Comparison of ENCODE assay signal across 9 mouse cellular contexts in the genomic region with DNA sequence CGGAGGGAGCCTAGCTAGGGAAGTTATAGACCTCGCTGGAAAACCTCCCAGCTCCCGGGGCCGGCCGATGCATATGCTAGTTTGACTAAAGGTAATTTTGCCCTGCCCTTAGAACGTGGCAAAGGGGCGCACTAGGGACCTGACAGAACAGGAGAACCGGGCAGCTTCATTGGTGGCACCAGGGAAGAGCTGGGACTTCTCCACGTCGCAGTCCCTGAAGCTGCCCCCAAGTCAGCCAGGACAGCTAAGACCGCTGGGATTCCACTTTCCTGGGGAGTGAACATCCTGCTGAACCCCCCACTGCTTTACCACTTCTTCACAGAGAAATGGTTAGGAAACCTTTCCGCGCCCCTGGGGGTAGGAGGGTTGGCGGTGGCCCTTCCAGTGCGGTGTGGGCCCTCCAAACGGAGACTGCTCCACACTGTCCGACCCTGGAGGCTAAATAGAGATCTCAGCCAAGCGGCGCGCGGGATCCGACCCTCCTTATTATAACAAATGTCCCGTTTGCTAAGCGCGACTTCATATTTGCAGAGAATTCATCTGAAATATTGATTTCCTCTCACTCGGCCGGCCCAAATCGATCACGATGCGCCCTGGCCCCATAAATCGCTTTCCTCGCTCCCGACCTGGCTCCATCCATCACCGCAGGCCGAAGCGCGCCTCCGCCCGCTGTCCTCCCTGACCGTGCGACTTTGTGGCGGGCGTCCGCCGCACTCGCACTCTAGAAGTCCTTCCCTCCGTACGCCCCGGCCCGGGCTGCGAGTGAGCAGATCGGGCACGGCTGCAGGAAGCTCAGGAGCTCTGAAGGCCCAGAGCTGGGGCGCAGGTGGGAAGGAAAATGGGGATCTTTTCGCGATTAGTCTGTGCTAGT. TPM values are rescaled to one million over a fixed set of nuclear protein-coding genes. Genes with fewer than 3 reads are reported as not detected.
DNase-seq lines count a peak whose midpoint lies in the region; ATAC-seq and TF ChIP-seq lines count a peak whose summit lies in the region.
"Had no signal": no experiment of that assay in that cellular context is flagged by ENCODE, and none has a peak within 500 bp of the region (broad histone marks: within the 10 kb centered on the region; RNA-seq: fewer than 3 reads in every experiment).

No protein-coding gene starts in this region.

- ATAC-seq in liver, embryonic 13.5 days (ENCODE audit: low read depth), result no peak
- no peak for ATAC-seq in stomach, postnatal 0 days (ENCODE audit: low FRiP score, low TSS enrichment)
- ATAC-seq in frontal cortex, adult (ENCODE audit: low TSS enrichment), result no peak
- no peak for ATAC-seq in megakaryocyte, adult 5-6 weeks (ENCODE audit: poor library complexity, severe bottlenecking)

- DNase-seq in right cerebral cortex, postnatal 4 days, result peak; percentile 8
- DNase-seq in right cerebral cortex, adult 18-20 months, result no peak
- DNase-seq in hindbrain, embryonic 10.5 days (ENCODE audit: low spot score), result peak; percentile 74
- DNase-seq in liver, embryonic 13.5 days, result no peak
- DNase-seq in stomach, postnatal 0 days (ENCODE audit: low spot score), result no peak
- no peak for DNase-seq in natural killer cell, adult 2 months (ENCODE audit: low spot score in 2 of 2)

- TF ChIP-seq EP300 in stomach, postnatal 0 days (optimal IDR thresholded peaks at IDR 0.05), result no peak

- peak overlapping the region; percentile 10; the same call in 1 of the 2 replicates for H3K4me2 ChIP-seq in liver, embryonic 13.5 days
- peak overlapping the region; percentile 42 for H3K4me2 ChIP-seq in stomach, postnatal 0 days (replicated peaks; ENCODE audit: low read depth)

- under 1% methylated on average over 56 of the region's 56 CpGs for WGBS in hindbrain, embryonic 10.5 days
- WGBS in liver, embryonic 13.5 days (ENCODE audit: insufficient replicate concordance), result under 1% methylated on average over 56 of the region's 56 CpGs
- WGBS in stomach, postnatal 0 days, result 6% methylated on average over 56 of the region's 56 CpGs

- peak overlapping the region; percentile 85 for H3K27ac ChIP-seq in hindbrain, embryonic 10.5 days
- H3K27ac ChIP-seq in liver, embryonic 13.5 days, result no peak overlapping the region
- no peak overlapping the region for H3K27ac ChIP-seq in stomach, postnatal 0 days (replicated peaks)

- H3K27me3 ChIP-seq in hindbrain, embryonic 10.5 days (ENCODE audit: insufficient read depth, poor library complexity, severe bottlenecking), result peaks cover 97% of the 10 kb centered on the region
- peaks cover 72% of the 10 kb centered on the region for H3K27me3 ChIP-seq in liver, embryonic 13.5 days
- peaks cover 7% of the 10 kb centered on the region; the same call in 1 of the 2 replicates for H3K27me3 ChIP-seq in stomach, postnatal 0 days (ENCODE audit: control insufficient read depth, insufficient read depth, low read length)

- peaks cover 34% of the 10 kb centered on the region for H3K4me1 ChIP-seq in hindbrain, embryonic 10.5 days (replicated peaks)
- no peaks in the 10 kb centered on the region for H3K4me1 ChIP-seq in liver, embryonic 13.5 days (replicated peaks)
- no peaks in the 10 kb centered on the region for H3K4me1 ChIP-seq in stomach, postnatal 0 days (replicated peaks; ENCODE audit: control insufficient read depth, insufficient read depth)
- H3K4me1 ChIP-seq: megakaryocyte, embryonic 14.5 days had no signal

- TF ChIP-seq CTCF in stomach, postnatal 0 days (IDR thresholded peaks at IDR 0.05; ENCODE audit: low read depth), result no peak

- no peaks in the 10 kb centered on the region for H3K36me3 ChIP-seq in hindbrain, embryonic 10.5 days
- no peaks in the 10 kb centered on the region for H3K36me3 ChIP-seq in liver, embryonic 13.5 days
- H3K36me3 ChIP-seq in stomach, postnatal 0 days (ENCODE audit: control insufficient read depth, insufficient read depth, low read length), result no peaks in the 10 kb centered on the region

- no peak overlapping the region for H3K9ac ChIP-seq in liver, embryonic 13.5 days
- no peak overlapping the region for H3K9ac ChIP-seq in stomach, postnatal 0 days (ENCODE audit: low read length)

- peak overlapping the region; percentile 58 for H3K4me3 ChIP-seq in hindbrain, embryonic 10.5 days
- 0 out of 2 replicates have a peak overlapping the region, but pooled peaks have one; percentile 6 for H3K4me3 ChIP-seq in liver, embryonic 13.5 days (replicated peaks)
- peak overlapping the region; percentile 27 for H3K4me3 ChIP-seq in stomach, postnatal 0 days (ENCODE audit: low read depth, low read length)
- H3K4me3 ChIP-seq: megakaryocyte, embryonic 14.5 days had no signal

- no peaks in the 10 kb centered on the region for H3K9me3 ChIP-seq in hindbrain, embryonic 10.5 days
- H3K9me3 ChIP-seq in liver, embryonic 13.5 days (replicated peaks), result no peaks in the 10 kb centered on the region
- no peaks in the 10 kb centered on the region for H3K9me3 ChIP-seq in stomach, postnatal 0 days (ENCODE audit: control insufficient read depth, low read length)
- H3K9me3 ChIP-seq: megakaryocyte, embryonic 14.5 days had no signal

RNA-seq across cellular contexts. Expression of a gene that starts 1.5 kb away (rescaled TPM):
- 10.2 and 23.7 TPM in 2 replicates for polyA plus RNA-seq in hindbrain, embryonic 10.5 days (2016; fragmentation: Nextera tagmentation; extraction: Ambion mirVana)
- polyA plus RNA-seq in liver, embryonic 13.5 days (2015; fragmentation: Nextera tagmentation; extraction: Ambion mirVana), result 0.03 and 0.12 TPM in 2 replicates
- 0.08 and 0.15 TPM in 2 replicates for polyA plus RNA-seq in stomach, postnatal 0 days (2015; fragmentation: Nextera tagmentation; extraction: Ambion mirVana)
- 0.52 and 2.4 TPM in 2 replicates for total RNA-seq in megakaryocyte, adult 5-6 weeks (2015)
- 0.24 and 0.48 TPM in 2 replicates for total RNA-seq in megakaryocyte, adult 5-6 weeks (2017)

Comparison
In these comparisons a context has a peak if more than half of its experiments do, and no peak if none do; other contexts are left out.
1. DNase-seq: peak in right cerebral cortex, postnatal 4 days (single experiment) and hindbrain, embryonic 10.5 days (single experiment); none in right cerebral cortex, adult 18-20 months (single experiment), liver, embryonic 13.5 days (single experiment), stomach, postnatal 0 days (single experiment) and natural killer cell, adult 2 months (0 of 2).
2. H3K4me3 ChIP-seq: peak in every context shown above with its lines; median percentile 58 in hindbrain, embryonic 10.5 days; 27 in stomach, postnatal 0 days; 6 in liver, embryonic 13.5 days.